Mouse (Mus musculus): ENCODE data around the gene Erich6. TPM values are rescaled to one million over a fixed set of nuclear protein-coding genes. Genes with fewer than 3 reads are reported as not detected.

The Erich6 gene
- total and polyA plus RNA-seq, 2 experiments from 2014 or later, result not detected

DNA sequence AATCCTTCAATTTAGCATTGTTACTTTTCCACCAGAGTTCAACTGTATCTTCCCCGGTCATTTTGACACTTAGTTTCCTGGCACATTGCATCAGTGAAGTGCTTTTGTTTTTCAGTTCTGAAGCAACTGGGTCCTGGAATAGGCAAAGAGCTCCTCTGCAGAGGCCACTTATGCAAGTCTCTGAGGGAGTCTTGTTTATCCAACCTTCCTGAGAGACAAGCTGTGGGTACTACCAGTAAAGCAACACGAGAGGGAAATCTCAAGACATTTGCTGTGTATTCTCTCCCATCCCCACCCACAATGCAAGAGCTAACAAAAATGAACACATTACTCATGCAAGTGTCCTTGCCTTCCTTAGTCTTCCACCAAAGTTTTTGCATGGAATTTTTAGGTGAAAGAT, 5.3 kb downstream of the Erich6 start:
- TF ChIP-seq EP300 (IDR thresholded peaks at IDR 0.05; ENCODE audit: low read depth) (no peak), CTCF (IDR thresholded peaks at IDR 0.05; ENCODE audit: low read depth) (no peak)
- Histone ChIP-seq H3K9ac (replicated peaks; ENCODE audit: low read depth, low read length) (no peak overlapping the region), H3K27me3 (ENCODE audit: control insufficient read depth, insufficient read depth, low read length) (no peaks in the 10 kb centered on the region), H3K9me3 (replicated peaks; ENCODE audit: control insufficient read depth, low read length) (no peaks in the 10 kb centered on the region), H3K36me3 (replicated peaks; ENCODE audit: control insufficient read depth, insufficient read depth, low read length) (no peaks in the 10 kb centered on the region), H3K4me3 (ENCODE audit: low read depth, low read length) (no peak overlapping the region), H3K4me1 (ENCODE audit: control insufficient read depth, insufficient read depth) (peaks cover 5% of the 10 kb centered on the region; the same call in 1 of the 2 replicates), H3K27ac (ENCODE audit: low read depth) (no peak overlapping the region), H3K4me2 (ENCODE audit: low read depth, low read length) (no peak overlapping the region)
- DNase-seq (ENCODE audit: low spot score) (no peak), ATAC-seq (ENCODE audit: insufficient read depth, low read depth) (no peak)
- WGBS, result 65% methylated on average over 2 of the region's 2 CpGs

DNA sequence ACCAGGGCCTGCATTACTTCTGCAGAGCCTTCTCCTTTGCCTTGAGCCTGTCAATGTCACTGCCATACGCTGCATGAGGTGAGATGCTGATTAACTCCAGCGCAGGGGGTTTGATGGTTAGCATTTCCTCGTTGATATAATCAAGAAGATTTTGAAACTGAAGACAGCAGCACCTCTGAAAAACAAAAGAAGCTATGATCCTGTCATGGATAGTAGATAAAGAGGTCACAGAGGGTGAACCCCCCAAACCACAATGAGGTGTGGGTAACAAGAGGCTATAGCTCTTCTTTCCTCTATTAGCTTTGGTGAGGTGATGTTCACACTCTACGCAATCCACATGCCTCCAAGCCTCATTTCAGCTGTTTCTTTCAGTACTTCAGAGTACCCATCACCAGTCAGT, 12.0 kb downstream of the Erich6 start:
- Histone ChIP-seq H3K4me1 (ENCODE audit: control insufficient read depth, insufficient read depth) (no peaks in the 10 kb centered on the region), H3K4me2 (ENCODE audit: low read depth, low read length) (no peak overlapping the region), H3K9ac (replicated peaks; ENCODE audit: low read depth, low read length) (no peak overlapping the region), H3K9me3 (replicated peaks; ENCODE audit: control insufficient read depth, low read length) (no peaks in the 10 kb centered on the region), H3K27me3 (ENCODE audit: control insufficient read depth, insufficient read depth, low read length) (no peaks in the 10 kb centered on the region), H3K4me3 (ENCODE audit: low read depth, low read length) (no peak overlapping the region), H3K36me3 (replicated peaks; ENCODE audit: control insufficient read depth, insufficient read depth, low read length) (no peaks in the 10 kb centered on the region), H3K27ac (ENCODE audit: low read depth) (no peak overlapping the region)
- WGBS, result 61% methylated on average over 4 of the region's 4 CpGs
- no peak for DNase-seq (ENCODE audit: low spot score)
- ATAC-seq (ENCODE audit: insufficient read depth, low read depth), result no peak
- no peak for TF ChIP-seq CTCF (IDR thresholded peaks at IDR 0.05; ENCODE audit: low read depth)
- no peak for TF ChIP-seq EP300 (IDR thresholded peaks at IDR 0.05; ENCODE audit: low read depth)

DNA sequence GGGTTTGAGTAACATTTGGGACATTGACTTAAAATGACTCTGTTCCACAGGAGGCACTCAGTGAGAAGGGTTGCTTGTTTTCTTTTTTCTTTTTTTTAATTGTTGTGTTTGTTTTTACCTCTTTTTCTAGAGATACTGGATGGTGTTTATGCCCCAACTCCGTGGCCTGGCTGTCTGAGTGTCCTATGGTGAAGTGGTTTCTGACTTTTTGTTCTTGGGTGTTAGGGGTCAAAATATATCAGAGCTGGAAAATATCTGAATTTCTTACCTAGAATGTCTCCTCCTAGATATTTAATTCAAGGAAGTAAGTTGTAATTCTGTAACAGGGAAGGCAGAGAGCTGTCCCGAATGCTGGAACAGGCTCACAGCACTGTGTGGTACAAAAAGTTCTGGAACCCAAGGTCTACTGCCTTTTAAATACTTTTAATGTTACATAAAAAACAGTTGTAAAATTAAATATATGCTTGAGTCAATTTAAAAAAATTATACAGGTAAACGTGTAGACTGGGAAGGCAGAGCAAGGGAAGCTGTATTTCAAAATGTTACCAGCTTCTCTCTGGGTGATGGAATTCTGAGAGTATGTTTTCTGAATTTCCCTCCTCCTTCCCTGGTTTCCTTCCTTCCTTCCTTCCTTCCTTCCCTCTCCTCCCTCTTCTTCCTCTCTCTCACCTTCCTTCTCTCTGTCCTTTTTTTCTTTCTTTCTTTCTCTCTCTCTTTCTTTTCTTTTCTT, 14.2 kb downstream of the Erich6 start:
- H3K9ac ChIP-seq (replicated peaks; ENCODE audit: low read depth, low read length), result no peak overlapping the region
- no peaks in the 10 kb centered on the region for H3K9me3 ChIP-seq (replicated peaks; ENCODE audit: control insufficient read depth, low read length)
- no peaks in the 10 kb centered on the region for H3K27me3 ChIP-seq (ENCODE audit: control insufficient read depth, insufficient read depth, low read length)
- TF ChIP-seq EP300 (IDR thresholded peaks at IDR 0.05; ENCODE audit: low read depth), result no peak
- TF ChIP-seq CTCF (IDR thresholded peaks at IDR 0.05; ENCODE audit: low read depth), result no peak
- no peaks in the 10 kb centered on the region for H3K4me1 ChIP-seq (ENCODE audit: control insufficient read depth, insufficient read depth)
- no peak for DNase-seq (ENCODE audit: low spot score)
- no peaks in the 10 kb centered on the region for H3K36me3 ChIP-seq (replicated peaks; ENCODE audit: control insufficient read depth, insufficient read depth, low read length)
- 73% methylated on average over 3 of the region's 3 CpGs for WGBS
- no peak for ATAC-seq (ENCODE audit: insufficient read depth, low read depth)
- H3K4me2 ChIP-seq (ENCODE audit: low read depth, low read length), result no peak overlapping the region
- H3K4me3 ChIP-seq (ENCODE audit: low read depth, low read length), result no peak overlapping the region
- no peak overlapping the region for H3K27ac ChIP-seq (ENCODE audit: low read depth)

DNA sequence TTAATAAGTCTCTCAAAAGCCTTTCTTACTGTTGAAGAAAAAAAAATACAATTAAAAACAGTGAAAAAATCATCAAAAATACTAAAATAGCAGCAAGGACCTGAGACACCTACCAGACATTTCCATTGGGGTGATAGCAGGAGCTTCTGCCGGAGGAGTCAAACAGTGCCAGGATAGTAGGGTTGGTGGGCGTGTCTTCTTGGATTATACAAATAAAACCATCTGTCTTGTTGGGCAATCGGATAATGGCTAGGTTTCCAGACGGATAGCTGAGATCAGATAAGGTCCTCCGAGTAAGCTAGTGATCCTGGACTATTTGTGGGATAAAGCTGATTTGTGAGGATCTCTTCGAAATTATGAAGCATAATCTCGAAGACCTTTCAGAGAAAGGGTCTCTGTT, 15.9 kb downstream of the Erich6 start:
- Histone ChIP-seq H3K9me3 (replicated peaks; ENCODE audit: control insufficient read depth, low read length) (no peaks in the 10 kb centered on the region), H3K4me2 (ENCODE audit: low read depth, low read length) (no peak overlapping the region), H3K4me1 (ENCODE audit: control insufficient read depth, insufficient read depth) (no peaks in the 10 kb centered on the region), H3K9ac (replicated peaks; ENCODE audit: low read depth, low read length) (no peak overlapping the region), H3K27ac (ENCODE audit: low read depth) (no peak overlapping the region), H3K4me3 (ENCODE audit: low read depth, low read length) (no peak overlapping the region), H3K27me3 (ENCODE audit: control insufficient read depth, insufficient read depth, low read length) (no peaks in the 10 kb centered on the region), H3K36me3 (replicated peaks; ENCODE audit: control insufficient read depth, insufficient read depth, low read length) (no peaks in the 10 kb centered on the region)
- no peak for ATAC-seq (ENCODE audit: insufficient read depth, low read depth)
- 80% methylated on average over 7 of the region's 7 CpGs for WGBS
- no peak for DNase-seq (ENCODE audit: low spot score)
- TF ChIP-seq EP300 (IDR thresholded peaks at IDR 0.05; ENCODE audit: low read depth), result no peak
- no peak for TF ChIP-seq CTCF (IDR thresholded peaks at IDR 0.05; ENCODE audit: low read depth)

GRCm38 (mm10) chr3:58609985-58610384, 27.0 kb downstream of the Erich6 start:
- Histone ChIP-seq H3K9me3 (replicated peaks; ENCODE audit: control insufficient read depth, low read length) (no peaks in the 10 kb centered on the region), H3K4me1 (ENCODE audit: control insufficient read depth, insufficient read depth) (no peaks in the 10 kb centered on the region), H3K27ac (ENCODE audit: low read depth) (no peak overlapping the region), H3K4me2 (ENCODE audit: low read depth, low read length) (no peak overlapping the region), H3K4me3 (ENCODE audit: low read depth, low read length) (no peak overlapping the region), H3K27me3 (ENCODE audit: control insufficient read depth, insufficient read depth, low read length) (no peaks in the 10 kb centered on the region), H3K36me3 (replicated peaks; ENCODE audit: control insufficient read depth, insufficient read depth, low read length) (no peaks in the 10 kb centered on the region), H3K9ac (replicated peaks; ENCODE audit: low read depth, low read length) (no peak overlapping the region)
- TF ChIP-seq EP300 (IDR thresholded peaks at IDR 0.05; ENCODE audit: low read depth) (no peak), CTCF (IDR thresholded peaks at IDR 0.05; ENCODE audit: low read depth) (no peak)
- 72% methylated on average over 5 of the region's 5 CpGs for WGBS
- ATAC-seq (ENCODE audit: insufficient read depth, low read depth) (no peak), DNase-seq (ENCODE audit: low spot score) (no peak)

GRCm38 (mm10) chr3:58608506-58608905, 28.5 kb downstream of the Erich6 start:
- 83% methylated on average over 4 of the region's 4 CpGs for WGBS
- DNase-seq (ENCODE audit: low spot score) (no peak), ATAC-seq (ENCODE audit: insufficient read depth, low read depth) (no peak)
- Histone ChIP-seq H3K27ac (ENCODE audit: low read depth) (no peak overlapping the region), H3K9me3 (replicated peaks; ENCODE audit: control insufficient read depth, low read length) (no peaks in the 10 kb centered on the region), H3K9ac (replicated peaks; ENCODE audit: low read depth, low read length) (no peak overlapping the region), H3K36me3 (replicated peaks; ENCODE audit: control insufficient read depth, insufficient read depth, low read length) (no peaks in the 10 kb centered on the region), H3K27me3 (ENCODE audit: control insufficient read depth, insufficient read depth, low read length) (no peaks in the 10 kb centered on the region), H3K4me3 (ENCODE audit: low read depth, low read length) (no peak overlapping the region), H3K4me1 (ENCODE audit: control insufficient read depth, insufficient read depth) (no peaks in the 10 kb centered on the region), H3K4me2 (ENCODE audit: low read depth, low read length) (no peak overlapping the region)
- TF ChIP-seq CTCF (IDR thresholded peaks at IDR 0.05; ENCODE audit: low read depth) (no peak), EP300 (IDR thresholded peaks at IDR 0.05; ENCODE audit: low read depth) (no peak)

All from heart, postnatal 0 days (tissue).